Mouse (Mus musculus) CH12F3 (cell line): ENCODE results near the gene Map4k4.

Experiments used
- in situ Hi-C: fragments of 300-500 bp; cut with MboI; formaldehyde crosslinking; loops from 2 replicates; pipeline ENCODE4 v1.14.3; 2020; ENCODE audit warnings: low sequenced_read_pairs

Gene Map4k4

GRCm38 (mm10) chr1:39961113-39961512, 60.4 kb downstream of the Map4k4 start:
- in situ Hi-C loops = no loop called here

DNA sequence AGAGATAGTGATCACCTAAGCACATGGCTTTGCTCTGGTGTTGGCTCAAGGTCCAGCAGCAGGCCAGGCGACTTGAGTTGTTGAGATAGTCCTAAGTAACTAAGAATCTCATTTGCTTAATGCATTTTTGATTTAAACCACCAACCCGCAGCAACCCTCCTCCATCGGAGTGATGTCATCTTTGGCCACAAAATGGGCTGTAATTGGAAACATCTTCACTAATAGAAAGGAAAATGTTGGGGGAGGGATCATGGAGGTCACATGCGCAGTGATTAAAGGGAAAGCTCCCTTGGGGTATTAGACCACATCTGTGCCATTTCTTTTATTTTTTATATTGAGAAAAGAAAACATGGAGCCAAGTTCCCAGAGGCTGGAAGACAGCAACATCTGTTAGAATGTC, 61.6 kb downstream of the Map4k4 start:
- in situ Hi-C loops = no loop called here

- in situ Hi-C loops = no loop called here
Measured at GRCm38 (mm10) chr1:39962840-39963239, 62.1 kb downstream of the Map4k4 start.

GRCm38 (mm10) chr1:39963821-39964220, 63.1 kb downstream of the Map4k4 start:
- in situ Hi-C loops = no loop called here

DNA sequence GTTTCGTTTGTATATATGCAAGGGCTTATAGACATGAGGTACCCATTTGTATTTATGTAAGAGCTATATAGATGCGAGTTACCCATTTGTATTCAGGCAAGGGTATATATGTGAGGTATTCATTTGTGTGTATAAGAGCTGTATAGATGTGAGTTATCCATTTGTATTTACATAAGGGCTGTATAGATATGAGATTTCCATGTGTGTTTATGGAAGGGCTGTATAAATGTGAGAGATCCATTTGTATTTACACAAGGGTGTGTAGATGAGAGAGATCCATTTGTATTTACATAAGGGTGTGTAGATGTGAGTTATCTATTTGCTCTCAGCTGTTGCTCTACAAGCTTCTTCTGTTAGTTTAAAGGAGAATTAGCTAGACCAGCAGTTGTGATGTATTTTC, 63.7 kb downstream of the Map4k4 start:
- in situ Hi-C loops = no loop called here

DNA sequence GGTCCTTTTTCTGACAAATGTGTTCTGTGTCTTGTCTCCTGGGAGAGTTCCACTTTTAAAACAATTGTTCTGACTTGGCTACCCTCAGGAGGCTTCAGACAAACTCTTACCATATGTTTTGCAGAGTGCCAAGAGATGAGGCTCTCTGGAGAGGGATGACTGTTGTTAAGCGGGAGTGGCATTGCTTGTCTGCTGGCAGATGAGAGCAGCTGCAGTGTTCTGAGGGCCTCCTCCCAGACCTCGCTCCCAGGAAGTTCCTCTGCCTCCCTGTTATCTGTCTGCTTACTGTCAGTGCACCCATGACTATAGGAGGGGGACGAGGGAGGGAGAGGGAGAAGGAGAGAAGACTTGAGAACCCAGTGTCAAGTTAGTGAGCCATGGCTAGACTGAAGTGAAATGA, 64.7 kb downstream of the Map4k4 start:
- in situ Hi-C loops = no loop called here

DNA sequence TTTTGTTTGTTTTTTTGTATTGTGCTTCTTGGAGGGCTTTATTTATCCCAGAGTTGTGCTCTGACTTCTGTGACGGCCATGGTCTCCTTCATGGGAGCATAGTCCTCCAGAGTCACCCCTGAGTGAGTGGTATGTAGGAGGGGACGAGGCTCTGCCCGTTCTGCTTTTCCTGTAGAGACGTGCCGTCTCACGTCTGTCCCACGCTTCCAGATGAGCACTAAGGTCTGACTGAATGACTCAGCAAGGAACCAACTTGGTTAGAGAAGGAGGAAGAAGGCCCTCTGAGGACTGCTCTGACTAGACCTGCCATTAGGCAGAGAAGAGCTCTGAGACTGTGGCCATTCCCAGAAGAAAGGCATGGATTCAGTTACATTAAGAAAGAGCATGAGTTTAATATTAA, 68.3 kb downstream of the Map4k4 start:
- in situ Hi-C loops = no loop called here

GRCm38 (mm10) chr1:39969771-39970406, 69.2 kb downstream of the Map4k4 start:
- in situ Hi-C loops = no loop called here

GRCm38 (mm10) chr1:39972411-39972810, 71.7 kb downstream of the Map4k4 start:
- in situ Hi-C loops = no loop called here

- in situ Hi-C loops = no loop called here
Measured at GRCm38 (mm10) chr1:39973911-39974310, 73.2 kb downstream of the Map4k4 start.

GRCm38 (mm10) chr1:39975005-39975404, 74.3 kb downstream of the Map4k4 start:
- in situ Hi-C loops = loop anchor here (25.0 kb wide), 1 partner anchor 387 kb away; no protein-coding TSS in a partner anchor

DNA sequence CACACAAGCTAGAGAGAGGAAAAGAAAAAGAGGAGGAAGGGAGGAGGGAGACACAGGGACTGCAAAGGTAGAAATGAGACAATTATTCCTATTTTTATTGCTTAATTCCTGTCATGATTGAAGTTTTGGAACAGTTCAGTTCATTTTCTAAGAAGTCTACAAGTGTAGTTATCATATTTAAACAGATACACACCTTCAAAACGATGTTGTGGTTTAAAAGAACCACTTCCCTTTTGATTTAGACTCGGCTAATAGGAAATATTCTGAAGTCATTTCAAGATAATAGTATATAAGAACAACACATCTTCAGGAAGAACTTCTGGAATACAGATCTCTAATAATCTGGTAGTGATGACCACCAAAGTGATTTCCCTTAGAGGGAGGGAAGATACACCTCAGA, 75.4 kb downstream of the Map4k4 start:
- in situ Hi-C loops = loop anchor here (25.0 kb wide), 1 partner anchor 386 kb away; no protein-coding TSS in a partner anchor

DNA sequence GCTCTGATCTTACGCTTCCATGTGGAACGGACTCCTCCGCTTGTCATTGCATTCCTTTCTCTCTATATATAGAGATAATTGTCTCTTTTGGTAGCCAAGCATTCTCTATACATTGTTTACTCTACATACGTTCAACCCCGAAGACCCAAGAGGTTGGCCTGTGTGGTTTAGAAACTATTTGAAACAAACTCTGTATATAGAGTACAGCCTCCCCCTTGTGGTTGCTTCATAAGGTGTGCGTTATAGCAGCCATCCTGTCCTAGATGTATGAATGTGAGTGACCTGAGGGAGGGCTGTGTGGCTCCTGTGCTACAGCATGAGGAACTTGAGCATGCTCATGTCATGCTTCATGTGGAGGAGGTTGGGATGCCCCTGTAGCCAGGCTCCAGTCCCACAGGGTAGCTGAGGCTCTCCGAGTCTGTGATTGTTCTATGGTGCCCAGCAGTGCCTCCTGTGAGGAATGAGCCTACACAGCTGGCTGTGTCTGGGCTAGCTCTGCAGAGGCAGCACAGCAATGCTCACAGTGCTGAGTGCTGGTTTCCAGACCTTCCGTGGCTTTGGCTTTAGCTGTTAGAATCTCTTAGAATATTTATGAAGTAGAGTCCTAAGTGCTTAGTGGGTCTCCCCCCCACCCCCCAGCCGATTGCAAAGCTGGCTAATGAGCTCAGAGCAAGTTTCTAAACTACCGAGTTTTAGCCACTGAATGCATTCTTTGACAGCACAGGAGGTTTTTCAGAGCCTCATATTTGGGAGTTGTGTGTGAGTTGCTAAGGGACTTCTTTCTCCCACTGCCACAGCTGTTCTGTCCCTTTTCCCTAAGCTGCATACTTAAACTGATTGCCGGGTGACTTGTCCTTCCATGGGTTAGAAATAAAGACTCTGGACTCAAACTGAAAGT, 76.4 kb downstream of the Map4k4 start:
- in situ Hi-C loops = loop anchor here (25.0 kb wide), 1 partner anchor 385 kb away; no protein-coding TSS in a partner anchor

- in situ Hi-C loops = loop anchor here (25.0 kb wide), 1 partner anchor 383 kb away; no protein-coding TSS in a partner anchor
Measured at GRCm38 (mm10) chr1:39978781-39979486, 78.2 kb downstream of the Map4k4 start.

DNA sequence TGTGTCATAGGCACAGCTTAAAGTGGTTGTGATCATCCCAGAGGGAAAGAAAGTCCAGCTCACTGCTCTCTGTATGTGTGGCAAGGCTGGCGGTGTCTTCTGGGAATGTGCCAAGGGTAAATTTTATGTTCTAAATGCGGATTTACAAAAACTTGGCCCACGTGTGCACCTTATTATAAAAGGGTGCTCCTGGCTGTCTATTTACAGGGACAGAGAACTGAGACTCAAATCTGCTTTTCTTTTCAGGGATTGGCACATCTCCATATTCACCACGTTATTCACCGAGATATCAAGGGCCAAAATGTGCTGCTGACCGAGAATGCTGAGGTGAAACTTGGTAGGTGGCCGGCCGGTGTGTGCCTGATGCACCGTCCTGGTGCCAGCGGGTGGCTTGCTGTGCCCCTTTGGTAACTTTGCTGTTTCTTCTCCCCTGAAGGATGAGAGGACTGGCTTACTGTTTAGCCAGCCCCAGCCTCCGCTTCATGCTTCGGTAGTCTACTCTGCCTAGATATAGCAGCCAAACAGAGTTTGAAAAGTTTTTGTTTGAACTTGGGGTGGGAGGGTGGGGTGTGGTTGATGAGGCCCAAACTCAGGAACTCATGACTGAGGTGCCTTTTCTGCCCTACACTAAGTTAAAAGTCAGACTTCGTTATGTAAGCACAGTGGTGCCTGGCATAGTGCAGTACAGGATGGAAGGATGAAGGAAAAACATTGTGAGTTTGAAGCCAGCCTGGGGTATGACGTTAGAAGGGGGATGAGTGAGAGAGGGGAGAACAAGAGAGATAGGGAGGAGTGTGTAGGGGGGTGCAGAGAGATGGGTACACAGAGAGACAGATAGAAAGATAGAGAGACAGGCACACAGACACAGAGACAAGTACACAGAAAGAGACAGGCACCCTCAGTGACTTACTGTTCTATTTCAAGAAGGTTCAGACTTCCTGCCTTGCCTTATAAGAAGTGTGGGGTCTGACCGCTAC, 79.9 kb downstream of the Map4k4 start:
- in situ Hi-C loops = loop anchor here (25.0 kb wide), 1 partner anchor 382 kb away; no protein-coding TSS in a partner anchor

DNA sequence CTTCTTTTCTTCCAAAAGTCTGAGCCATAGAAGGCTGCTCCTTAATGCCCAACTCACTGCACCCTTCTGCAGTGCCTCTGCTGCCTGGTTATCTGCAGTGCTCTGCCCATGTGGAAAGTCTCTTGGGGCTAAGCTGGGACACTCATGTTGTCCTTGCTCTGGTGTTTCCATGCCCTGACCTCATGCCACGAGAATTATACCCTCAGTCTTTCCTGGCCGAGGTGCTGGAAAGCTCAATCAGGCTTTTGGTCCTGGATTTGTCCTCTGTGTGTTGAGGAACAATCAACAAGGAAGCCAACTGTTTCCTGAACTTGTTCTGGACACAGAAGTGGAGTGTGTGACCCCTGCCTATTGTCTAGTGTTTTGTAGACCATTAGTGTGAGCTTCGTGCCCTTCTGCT, 81.3 kb downstream of the Map4k4 start:
- in situ Hi-C loops = loop anchor here (25.0 kb wide), 1 partner anchor 380 kb away; no protein-coding TSS in a partner anchor

- in situ Hi-C loops = loop anchor here (25.0 kb wide), 1 partner anchor 379 kb away; no protein-coding TSS in a partner anchor
Measured at GRCm38 (mm10) chr1:39982727-39983487, 82.2 kb downstream of the Map4k4 start.

DNA sequence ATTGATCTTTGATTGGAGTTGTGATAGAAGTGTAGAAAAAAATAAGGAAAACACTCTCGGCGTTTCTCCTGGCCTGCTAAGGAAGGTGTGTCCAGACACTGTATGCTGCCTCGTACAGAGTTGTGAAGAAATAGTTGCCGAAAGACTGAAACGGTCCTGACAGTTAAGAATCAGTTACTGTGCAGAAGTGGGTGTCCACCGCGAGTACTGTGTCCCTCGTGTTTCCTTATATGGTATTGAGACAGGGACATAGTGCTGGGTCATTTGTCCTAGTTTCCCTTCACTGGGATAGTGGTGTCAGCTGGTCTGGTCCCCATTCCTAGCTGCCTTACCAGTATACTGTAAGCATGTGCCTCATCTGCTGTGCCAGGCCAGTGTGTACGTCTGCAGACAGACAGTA, 83.6 kb downstream of the Map4k4 start:
- in situ Hi-C loops = loop anchor here (25.0 kb wide), 1 partner anchor 378 kb away; no protein-coding TSS in a partner anchor

- in situ Hi-C loops = loop anchor here (25.0 kb wide), 1 partner anchor 375 kb away; no protein-coding TSS in a partner anchor
Measured at GRCm38 (mm10) chr1:39986820-39987219, 86.1 kb downstream of the Map4k4 start.
